Mouse (Mus musculus) cerebral cortex, adult 2 months (tissue): ENCODE data around the gene Stt3a.

Experiments
- WGBS: fragments of 180-500 bp; shearing (Covaris S2); methylation state at CpG from one replicate; pipeline ENCODE4 v1.1.7; 2018; 5-methylcytosine and 5-hydroxymethylcytosine counted together

Gene Stt3a

DNA sequence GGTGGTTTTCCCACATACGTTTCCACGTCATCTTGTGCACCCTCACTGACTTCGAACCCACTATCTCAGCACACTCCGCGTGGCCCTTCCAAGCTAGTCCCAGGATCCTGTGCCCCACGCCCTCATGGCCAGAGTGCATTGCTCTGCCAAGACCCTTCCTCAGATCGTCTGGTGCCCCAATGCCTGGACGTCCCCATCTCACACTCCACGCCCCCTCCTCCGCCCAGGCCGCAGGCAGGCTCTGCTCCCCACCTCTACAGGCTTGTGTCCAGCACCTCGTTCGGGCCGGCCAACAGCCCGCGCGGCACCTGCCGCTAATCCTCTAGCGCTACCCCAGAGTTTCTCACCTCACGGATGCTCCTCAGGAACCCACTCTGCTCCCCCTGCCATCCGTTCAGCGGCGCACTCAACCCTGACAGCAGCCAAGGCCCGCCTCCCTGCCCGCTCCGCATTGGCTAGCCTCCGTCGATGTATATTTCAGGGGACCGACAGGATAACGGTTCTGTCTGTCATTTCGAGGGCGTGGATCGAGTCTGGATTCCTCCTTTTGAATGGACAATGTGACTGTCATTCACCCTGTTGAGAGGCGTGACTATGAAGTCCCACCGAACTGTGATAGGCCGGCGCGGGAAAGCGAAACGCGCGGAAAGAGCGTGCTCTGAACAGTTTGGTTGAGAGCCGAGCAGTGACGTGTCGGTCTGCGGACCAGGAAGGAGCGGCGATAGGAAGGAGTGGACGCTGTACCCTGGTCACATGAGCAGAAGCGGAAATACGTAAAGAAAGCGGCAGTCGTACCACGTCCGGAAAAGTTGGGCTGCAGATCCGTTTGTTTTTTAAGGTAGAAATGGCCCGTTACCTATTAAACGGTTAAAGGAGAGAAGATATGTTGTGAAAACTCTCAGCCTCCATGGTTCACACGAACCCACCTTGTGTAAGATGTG, at the start of gene Stt3a:
TSS of gene Stt3a (minus strand) at position 477 of the 941 bp plus-strand sequence.
- WGBS = under 1% methylated on average over 60 of the region's 60 CpGs

- 47% methylated on average over 3 of the region's 3 CpGs for WGBS
These were observed 47.0 kb upstream of the Stt3a start for GRCm38 (mm10) chr9:36814486-36814885.

- 59% methylated on average over 5 of the region's 5 CpGs for WGBS
These were observed 40.8 kb upstream of the Stt3a start for GRCm38 (mm10) chr9:36808126-36808785.

DNA sequence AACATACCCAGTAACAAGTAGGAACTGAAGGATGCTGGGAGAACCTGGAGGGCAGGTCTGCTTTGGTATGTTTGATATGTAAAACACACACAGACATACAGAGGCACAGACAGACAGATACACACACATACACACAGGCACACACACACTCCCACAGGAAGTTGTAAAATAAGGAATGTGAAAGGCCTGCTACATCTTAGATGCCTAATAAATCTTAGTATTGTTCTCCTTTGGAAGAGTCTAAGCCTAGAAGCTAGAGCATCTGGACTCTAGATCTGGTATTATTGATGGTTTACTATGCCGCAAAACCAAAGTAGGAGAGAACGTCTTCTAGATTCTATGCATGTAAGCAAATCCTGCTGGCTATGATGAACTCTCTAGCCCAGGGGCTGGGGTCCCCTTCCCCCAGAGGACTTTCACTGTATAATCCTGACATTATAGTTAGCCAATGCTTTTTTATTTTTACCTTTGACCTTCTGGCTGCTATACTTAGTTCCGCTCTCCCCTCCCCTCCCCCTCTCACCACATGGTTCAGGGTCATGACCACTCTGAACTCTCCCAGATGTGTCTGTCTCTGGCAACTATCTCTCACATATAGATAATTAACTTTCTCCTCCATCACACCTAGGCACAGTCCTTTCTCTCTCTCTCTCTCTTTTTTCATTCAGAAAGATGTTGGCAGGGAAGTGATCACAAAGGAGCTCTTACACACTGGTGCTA, 37.9 kb upstream of the Stt3a start:
- WGBS = 96% methylated on average over 3 of the region's 3 CpGs

DNA sequence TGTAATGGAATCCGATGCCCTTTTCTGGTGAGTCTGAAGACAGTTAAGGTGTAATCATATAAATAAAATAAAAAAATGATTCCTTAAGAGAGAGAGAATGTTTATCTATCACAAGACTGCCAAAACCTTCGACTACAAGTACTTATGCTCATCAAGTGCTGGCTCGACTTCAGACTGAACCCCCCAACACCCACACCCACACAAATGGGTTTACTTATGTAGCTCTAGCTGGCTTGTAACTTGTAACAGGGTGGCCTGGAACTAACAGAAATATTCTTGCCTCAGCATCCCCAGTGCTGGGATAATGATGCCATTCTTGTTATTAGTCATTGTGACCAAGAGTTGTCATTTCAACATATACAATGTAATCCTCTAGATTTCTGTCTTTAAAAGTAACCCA, 36.4 kb upstream of the Stt3a start:
- 79% methylated on average over 3 of the region's 3 CpGs for WGBS

DNA sequence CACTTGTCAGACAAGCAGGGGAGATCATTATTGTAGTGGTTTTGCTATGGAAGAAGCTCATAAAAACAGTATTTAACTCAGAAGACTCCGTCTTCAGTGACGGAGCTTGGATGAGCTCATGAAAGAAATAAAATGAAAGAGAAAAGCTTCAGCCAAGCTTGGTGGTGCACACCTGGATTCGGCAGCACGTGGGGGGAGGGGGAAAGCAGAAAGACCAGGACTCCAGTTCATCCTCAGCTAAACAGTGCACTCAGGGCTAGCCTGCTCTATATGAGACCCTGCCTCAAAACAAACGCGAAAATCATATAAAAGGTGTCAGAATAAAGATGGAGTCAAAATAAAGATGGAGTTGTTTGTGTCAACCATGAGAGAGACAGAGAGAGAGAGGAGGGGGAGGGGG, 35.9 kb upstream of the Stt3a start:
- WGBS = 72% methylated on average over 6 of the region's 6 CpGs

DNA sequence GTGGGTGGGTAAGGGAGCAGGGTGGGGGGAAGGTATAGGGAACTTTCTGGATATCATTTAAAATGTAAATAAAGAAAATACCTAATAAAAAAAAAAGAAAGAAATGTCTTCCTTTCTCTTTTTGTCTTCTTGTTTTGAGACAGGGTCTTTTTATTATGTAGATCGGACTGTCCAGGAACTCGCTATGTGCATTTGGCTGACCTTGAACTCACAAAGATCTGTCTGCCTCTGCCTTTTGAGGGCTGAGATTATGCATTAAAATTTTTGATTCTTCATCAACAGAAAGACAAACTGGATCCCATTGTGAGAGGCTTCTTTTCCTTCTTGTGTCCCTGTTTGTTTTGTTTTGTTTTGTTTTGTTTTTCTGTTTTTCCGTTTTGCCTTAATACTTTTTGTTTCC, 35.5 kb upstream of the Stt3a start:
- 90% methylated on average over 3 of the region's 3 CpGs for WGBS

DNA sequence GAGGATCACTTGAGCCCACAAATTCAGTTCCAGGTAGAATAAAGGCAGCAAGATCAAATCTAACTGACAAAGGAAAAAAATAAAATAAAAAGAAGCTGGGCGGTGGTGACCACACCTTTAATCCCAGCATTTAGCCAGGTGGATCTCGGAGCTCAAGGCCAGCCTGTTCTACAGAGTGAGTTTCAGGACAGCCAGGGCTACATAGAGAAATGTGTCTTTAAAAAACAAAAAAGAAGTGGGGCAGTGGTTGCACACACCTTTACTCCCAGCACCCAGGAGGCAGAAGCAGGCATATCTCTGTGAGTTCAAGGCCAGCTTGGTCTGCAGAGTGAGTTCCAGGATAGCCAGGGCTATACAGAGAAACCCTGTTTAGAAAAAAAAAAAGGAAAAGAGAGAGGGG, 34.5 kb upstream of the Stt3a start:
- 85% methylated on average over 2 of the region's 2 CpGs for WGBS

DNA sequence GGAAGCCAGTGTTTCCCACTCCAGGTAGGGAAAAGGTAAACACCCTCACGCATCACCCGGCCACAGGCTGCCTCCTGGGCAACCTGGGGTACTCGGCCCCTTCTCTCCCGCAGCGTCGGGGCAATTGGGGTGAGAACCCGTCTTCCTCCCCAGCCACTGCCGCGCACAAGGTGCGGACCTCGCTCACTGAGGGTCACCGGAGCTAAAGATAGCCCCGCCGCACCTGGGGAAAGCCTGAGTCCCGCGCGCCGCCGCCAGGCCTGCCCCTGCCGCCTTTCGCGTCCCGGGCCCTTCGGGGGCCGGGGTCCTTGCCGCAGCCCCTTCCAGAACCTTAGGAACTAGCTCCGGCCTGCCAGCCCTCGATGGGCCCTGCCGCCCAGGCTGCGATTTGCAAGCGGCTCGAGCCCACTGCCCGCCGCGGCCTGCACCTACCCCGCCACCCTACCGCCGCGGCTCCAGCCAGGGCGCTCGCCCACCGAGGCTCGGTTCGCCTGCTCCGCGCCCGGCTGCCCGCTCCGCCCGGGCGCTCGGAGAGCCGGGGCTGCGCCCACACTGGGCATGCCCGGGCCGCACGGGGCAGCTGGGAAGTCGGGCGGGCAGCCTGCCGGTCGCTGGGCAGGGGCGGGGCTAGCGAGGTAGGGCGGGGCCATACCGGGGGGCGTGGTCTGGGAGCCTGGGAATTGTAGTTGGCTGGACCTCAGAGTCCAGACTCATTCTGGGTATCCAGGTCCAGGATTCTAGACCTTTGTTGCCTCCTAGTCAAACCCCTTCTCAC, 29.5 kb upstream of the Stt3a start, which contains the start of gene Ei24:
TSS of gene Ei24 (minus strand) at position 613 of the 775 bp plus-strand sequence.
- under 1% methylated on average over 66 of the region's 66 CpGs for WGBS

- WGBS = 8% methylated on average over 5 of the region's 5 CpGs
These were observed 28.7 kb upstream of the Stt3a start for GRCm38 (mm10) chr9:36796224-36796623.

- 22% methylated on average over 1 of the region's 1 CpGs for WGBS
These were observed 28.1 kb upstream of the Stt3a start for GRCm38 (mm10) chr9:36795556-36795955.

DNA sequence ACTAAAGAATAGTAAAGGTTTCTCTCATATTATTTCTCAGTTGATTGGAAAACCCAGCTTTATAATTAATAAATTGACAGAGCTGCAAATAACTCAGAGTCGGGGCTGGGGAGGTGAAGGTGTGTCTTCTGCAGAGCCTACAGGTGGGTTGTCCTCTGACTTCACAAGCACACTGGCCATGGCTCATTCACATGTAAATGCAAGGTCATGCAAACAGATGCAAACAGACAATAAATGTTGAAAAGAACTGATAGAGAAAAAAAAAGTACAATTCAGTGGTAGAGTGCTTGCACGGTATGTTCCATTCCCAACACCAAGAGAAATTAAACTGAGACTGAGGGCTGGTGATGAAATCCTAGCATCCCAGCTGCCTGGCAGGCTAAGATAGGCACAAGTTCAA, 27.0 kb upstream of the Stt3a start:
- 76% methylated on average over 2 of the region's 2 CpGs for WGBS

DNA sequence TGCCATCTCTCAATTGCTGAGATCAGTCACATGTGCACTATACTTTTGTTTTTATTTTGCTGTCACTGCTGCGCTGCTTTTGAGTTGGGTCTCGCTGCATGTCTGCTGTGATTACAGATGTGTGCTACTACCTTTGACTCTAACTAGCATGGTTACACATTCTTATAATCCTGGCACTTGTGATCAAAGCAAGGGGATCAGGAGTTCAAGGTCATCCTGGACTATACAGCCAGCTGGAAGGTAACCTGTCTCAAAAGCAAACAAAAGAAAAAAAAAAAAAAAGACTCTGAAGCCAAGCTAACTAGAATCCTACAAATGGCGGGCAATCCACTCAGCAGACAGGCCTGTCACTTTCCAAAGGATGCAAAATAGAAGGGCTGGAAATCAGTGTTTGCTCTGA, 24.7 kb upstream of the Stt3a start:
- WGBS = 95% methylated on average over 3 of the region's 3 CpGs

- 92% methylated on average over 2 of the region's 2 CpGs for WGBS
These were observed 16.4 kb upstream of the Stt3a start for GRCm38 (mm10) chr9:36783921-36784320.

DNA sequence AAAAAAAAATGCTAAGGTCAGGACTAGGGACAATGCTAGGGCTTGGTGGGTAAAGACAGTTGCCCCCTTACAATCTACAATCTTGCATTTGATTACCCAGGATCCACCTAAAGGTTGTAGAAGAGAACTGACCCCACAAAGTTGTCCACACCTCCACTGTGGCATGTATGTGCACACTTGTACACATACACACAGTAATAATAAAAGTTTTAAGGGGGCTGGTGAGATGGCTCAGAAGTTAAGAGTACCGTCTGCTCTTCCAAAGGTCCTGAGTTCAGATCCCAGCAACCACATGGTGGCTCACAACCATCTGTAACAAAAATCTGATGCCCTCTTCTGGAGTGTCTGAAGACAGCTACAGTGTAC, 1.6 kb upstream of the Stt3a start:
- 62% methylated on average over 1 of the region's 1 CpGs for WGBS

- 9% methylated on average over 25 of the region's 25 CpGs for WGBS
These were observed 923 bp upstream of the Stt3a start for GRCm38 (mm10) chr9:36768156-36769047.

DNA sequence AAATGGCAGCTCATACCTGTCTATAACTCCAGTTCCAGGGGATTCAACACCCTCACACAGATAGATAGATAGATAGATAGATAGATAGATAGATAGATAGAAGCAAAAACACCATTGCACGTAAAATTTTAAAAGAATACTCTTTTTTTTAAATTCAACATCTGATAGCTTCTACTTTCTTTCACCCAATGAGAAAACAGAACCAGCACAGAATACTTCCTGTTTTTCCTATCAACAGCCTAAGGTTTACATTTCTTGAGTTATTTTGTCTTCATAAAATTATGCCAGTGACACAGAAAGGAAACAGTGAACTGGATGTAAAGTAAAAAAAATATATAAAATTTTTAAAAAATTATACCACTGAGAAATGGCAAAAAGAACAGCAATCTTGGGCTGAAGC, 3.1 kb downstream of the Stt3a start:
- 93% methylated on average over 1 of the region's 1 CpGs for WGBS

DNA sequence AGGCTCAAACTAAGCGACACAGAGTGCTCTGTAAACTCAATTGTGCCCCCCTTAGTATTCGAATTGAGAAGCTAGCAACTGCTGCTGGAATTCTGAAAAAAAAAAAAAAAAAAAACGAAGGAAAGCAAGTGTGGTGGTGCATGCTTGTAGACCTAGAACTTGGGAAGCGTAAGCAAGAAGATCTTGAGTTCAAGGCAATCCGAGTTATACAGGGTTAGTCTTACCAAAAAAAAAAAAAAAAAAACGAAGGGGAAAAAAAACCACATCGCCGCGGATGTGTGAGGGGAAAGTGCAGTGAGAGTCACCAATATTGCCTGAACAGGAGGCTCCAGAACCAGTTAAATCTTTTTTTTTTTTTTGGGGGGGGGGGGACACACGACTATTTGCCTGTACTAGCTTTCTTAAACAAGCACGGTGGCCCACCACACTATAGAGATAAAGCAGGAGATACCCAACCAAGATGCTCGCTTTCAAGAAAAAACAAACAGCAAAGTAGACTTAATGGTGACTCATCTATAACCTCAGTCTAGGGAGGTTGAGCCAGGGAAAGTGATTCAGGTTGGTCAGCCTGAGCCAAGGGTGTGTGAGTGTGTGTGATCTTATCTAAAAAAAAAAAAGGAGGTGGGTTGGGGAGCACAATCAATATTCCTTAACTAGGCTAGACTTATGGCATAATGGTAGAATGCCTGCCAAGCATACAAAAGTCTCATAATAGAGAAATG, 40.3 kb downstream of the Stt3a start, which contains the start of gene Chek1:
TSS of gene Chek1 (minus strand) at position 32 of the 722 bp plus-strand sequence.
- WGBS = 4% methylated on average over 12 of the region's 12 CpGs

DNA sequence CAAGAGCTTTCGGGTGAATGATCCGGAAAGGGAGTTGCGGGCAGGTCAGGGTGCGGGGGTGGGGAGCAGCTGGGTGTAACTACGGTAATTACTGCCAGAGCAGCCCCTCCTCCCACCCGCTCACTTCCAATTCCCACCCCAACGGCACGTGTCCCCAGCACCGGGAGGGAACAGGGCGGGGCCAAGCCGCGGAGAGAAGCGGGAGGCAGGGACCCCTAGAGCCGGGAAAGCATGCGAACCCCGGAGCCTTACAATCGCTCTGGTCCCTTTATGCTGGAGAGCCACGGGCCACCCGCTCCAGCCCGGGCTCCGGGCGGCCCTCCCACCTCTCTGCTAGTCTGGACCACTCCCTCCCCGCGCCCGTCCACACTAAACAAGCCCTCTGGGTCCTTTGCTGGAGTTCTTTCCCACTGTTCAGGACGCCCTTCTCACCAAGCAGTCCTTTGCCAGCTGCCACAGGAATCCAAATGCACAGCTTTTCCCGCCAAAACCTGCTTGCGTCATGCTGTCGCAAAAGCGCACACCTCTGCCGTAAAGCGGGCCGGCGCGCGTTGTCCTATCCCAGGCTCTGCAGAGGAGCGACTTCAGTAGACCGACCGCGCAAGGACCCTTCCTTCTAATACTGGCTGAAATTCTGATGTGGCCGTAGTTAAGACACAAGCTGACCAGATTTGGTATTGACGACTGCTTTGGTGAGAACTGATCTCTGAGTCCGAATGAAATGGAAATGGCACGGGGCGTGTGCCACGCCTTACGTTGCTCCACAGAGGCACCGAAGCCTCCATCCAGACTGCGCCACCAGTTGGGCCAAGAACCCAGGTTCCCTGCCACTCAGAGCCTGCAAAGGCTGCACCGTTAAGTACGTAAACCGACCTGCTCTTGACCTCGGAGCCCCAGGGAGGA, 41.1 kb downstream of the Stt3a start:
- WGBS = under 1% methylated on average over 53 of the region's 53 CpGs
